Mouse (Mus musculus) ES-Bruce4 (cell line): ENCODE measurements around the gene Ptprg.

Experiments
- CTCF ChIP-seq: IDR thresholded peaks from one replicate; pipeline ENCODE4 v1.8.1; 2011; ENCODE audit warnings: low read depth, low read length
- EP300 ChIP-seq: IDR thresholded peaks from 2 replicates; pipeline ENCODE4 v1.6.1; 2011; ENCODE audit warnings: low read depth, low read length; ENCODE audit not compliant: insufficient read depth

DNA sequence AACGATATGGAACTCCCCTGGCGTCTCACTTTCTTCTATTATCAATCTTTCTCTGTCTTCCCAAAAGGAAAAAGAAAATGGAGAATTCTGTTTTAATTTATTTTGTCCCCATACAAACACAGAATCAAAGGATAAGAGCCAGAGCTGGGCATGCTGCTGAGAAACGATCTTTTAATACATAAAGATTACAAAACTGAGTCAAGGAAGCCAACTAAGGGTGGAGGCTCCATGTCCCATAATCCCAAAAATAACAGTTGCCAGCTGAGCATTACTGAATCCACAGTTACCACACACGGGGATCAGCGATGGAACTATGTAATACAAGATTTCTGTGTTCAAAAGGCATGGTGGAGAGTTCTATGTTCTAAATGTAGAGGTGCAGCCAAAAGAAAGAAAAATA is 86.0 kb downstream of the Ptprg start:
- TF ChIP-seq CTCF (no peak), EP300 (no peak)
